Mouse (Mus musculus) common myeloid progenitor, adult 5-6 weeks (primary cell): ENCODE data around the gene Rnasel. TPM values are rescaled to one million over a fixed set of nuclear protein-coding genes. Genes with fewer than 3 reads are reported as not detected.
A peak's percentile ranks its signal among the peaks of the same experiment; 100 is the strongest.
"Not testable (repeated sequence)": the region's sequence is repeated elsewhere in the genome, so short reads cannot be mapped to it uniquely, and the experiment has no call there.

Experiments
- ATAC-seq: replicated peaks from 2 replicates; pipeline ENCODE4 v1.8.0; 2016; ENCODE audit warnings: low read depth, mild to moderate bottlenecking, moderate TSS enrichment, inconsistent platforms; ENCODE audit not compliant: poor library complexity, severe bottlenecking
- total RNA-seq: library from RNA; stranded (forward); fragments of 200-1000, 187-1606 nt; gene quantifications from 2 replicates; pipeline ENCODE4 v1.2.3, GENCODE M21; 2017

The Rnasel gene
- total RNA-seq, 1 experiment from 2014 or later = 71.5 TPM

GRCm38 (mm10) chr1:153766298-153766697 lies 17.1 kb downstream of the Rnasel start:
- ATAC-seq = no peak

- ATAC-seq = no peak
Measured at GRCm38 (mm10) chr1:153767281-153767680, 18.1 kb downstream of the Rnasel start.

- ATAC-seq = peak; percentile 62
Measured at GRCm38 (mm10) chr1:153768465-153768864, 19.2 kb downstream of the Rnasel start.

GRCm38 (mm10) chr1:153769571-153769970 lies 20.3 kb downstream of the Rnasel start:
- ATAC-seq = not testable (repeated sequence)

- ATAC-seq = no peak
Measured at GRCm38 (mm10) chr1:153769998-153770775, 21.0 kb downstream of the Rnasel start.

- no peak for ATAC-seq
Measured at GRCm38 (mm10) chr1:153770776-153771167, 21.5 kb downstream of the Rnasel start.

- ATAC-seq = no peak
Measured at GRCm38 (mm10) chr1:153775174-153775573, 25.9 kb downstream of the Rnasel start.

GRCm38 (mm10) chr1:153776257-153776656 lies 27.0 kb downstream of the Rnasel start:
- no peak for ATAC-seq

GRCm38 (mm10) chr1:153778205-153778604 lies 29.0 kb downstream of the Rnasel start:
- no peak for ATAC-seq

- ATAC-seq = no peak
Measured at GRCm38 (mm10) chr1:153783339-153783738, 34.1 kb downstream of the Rnasel start.

- ATAC-seq = peak; percentile 93
Measured at GRCm38 (mm10) chr1:153785608-153786007, 36.4 kb downstream of the Rnasel start.

- ATAC-seq = peak; percentile 61
Measured at GRCm38 (mm10) chr1:153790708-153791107, 41.5 kb downstream of the Rnasel start.

- ATAC-seq = no peak
Measured at GRCm38 (mm10) chr1:153794241-153794640, 45.0 kb downstream of the Rnasel start.

GRCm38 (mm10) chr1:153802691-153803090 lies 53.5 kb downstream of the Rnasel start:
- no peak for ATAC-seq

- ATAC-seq = peak; percentile 72
Measured at GRCm38 (mm10) chr1:153803530-153803929, 54.3 kb downstream of the Rnasel start.

GRCm38 (mm10) chr1:153807390-153807993 lies 58.3 kb downstream of the Rnasel start:
- peak; percentile 80 for ATAC-seq

Other genes starting within 250 kb of the Rnasel start
- gene Npl, start 199.4 kb upstream of the Rnasel start, total RNA-seq = 12.2 and 17.9 TPM in 2 replicates
- gene Rgs8, start 96.4 kb upstream of the Rnasel start, total RNA-seq = 0.05 and 0.34 TPM in 2 replicates
- not detected in 2 replicates for gene Rgs16, start 9.1 kb upstream of the Rnasel start, total RNA-seq
- not detected in 2 replicates for gene Rgsl1, start 94.7 kb downstream of the Rnasel start, total RNA-seq
- not detected in 2 replicates for gene Teddm1b, start 124.9 kb downstream of the Rnasel start, total RNA-seq
- not detected in 2 replicates for gene Teddm1a, start 142.3 kb downstream of the Rnasel start, total RNA-seq
- gene Glul, start 150.5 kb downstream of the Rnasel start, total RNA-seq = 72.4 and 94.7 TPM in 2 replicates
- 0.18 and 0.29 TPM in 2 replicates for gene Teddm2, start 150.8 kb downstream of the Rnasel start, total RNA-seq